Mouse (Mus musculus): Measurements from ENCODE around the gene Id1.

Gene Id1

DNA sequence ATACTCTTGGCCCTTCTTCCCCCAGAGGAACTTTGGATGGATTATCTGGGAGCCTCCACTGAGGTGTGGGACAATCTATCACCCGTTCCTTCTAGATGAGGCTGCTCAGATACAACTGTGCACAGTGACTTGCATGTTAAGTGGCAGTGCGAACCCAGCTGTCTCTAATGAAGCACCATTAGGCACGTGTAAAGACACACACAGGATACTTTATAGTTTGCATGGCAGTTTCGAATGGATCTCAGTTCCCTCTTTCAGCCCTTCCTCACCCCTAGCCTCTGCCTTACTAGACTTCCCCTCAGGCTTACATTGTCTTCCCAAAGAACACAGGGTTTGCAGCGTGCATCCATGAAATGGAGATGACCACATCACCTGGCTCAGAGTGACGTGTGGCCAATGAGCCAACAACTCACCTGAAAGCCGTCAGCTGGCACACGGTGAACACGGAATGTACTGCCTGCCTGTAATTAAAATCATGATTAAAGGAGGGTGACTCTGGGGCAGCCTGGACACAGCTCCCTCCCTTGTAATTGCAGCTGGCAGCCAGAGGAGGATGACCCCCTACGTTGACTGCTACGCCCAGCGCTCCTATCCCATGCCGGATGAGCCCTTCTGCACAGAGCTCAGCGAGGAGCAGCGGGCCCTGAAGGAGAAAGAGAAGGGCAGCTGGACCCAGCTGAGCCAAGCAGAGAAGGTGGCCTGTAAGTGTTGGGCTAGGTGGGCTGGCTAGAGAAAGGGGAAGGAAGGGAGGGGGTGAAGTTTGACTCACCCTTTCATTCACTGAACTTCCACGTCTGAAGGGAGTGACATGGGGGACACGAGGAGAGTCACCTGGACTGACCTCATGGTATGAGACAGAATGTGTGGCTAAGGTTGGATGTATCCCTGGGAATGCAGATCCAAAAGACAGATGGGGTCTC, 20.7 kb downstream of the Id1 start:
- no peak for DNase-seq

DNA sequence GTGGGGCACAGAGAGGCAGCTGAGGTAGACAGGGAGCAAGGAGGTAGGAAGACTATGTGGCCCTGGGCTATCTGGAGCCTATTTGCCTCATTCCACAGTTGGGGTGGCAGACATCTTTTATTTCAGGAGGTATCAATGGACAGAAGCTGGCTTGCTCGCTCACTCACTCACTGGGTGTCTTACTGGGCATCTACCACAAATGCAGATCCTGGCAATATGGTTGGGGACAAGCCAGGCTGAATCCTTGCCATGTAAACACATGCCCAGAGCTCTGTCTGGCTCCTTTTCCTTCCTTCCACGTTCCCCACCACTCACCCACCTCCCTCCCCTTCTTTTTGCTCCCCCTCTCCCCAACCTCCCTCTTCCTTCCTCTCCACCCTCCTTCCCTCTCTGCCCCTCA, 21.4 kb downstream of the Id1 start:
- peak; percentile 55 for DNase-seq

DNA sequence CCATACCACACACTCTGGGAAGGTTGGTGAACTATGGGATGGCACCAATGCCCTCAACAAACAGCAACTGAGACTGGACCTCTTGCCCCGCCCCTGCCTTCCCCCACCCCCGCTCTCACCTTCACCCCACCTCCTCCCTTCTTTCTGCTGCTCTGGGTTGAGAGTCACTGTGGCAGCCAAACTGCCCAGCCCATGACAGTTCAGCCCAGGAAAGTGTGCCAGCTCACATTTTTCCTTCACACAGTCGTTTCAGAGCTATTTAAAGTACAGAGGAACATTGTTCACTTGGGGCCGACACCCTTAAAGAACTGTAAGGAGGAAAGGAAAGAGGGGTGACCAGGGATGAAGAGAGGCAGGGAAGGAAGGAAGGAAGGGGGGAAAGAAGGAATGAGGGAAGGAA, 22.3 kb downstream of the Id1 start:
- DNase-seq = no peak

DNA sequence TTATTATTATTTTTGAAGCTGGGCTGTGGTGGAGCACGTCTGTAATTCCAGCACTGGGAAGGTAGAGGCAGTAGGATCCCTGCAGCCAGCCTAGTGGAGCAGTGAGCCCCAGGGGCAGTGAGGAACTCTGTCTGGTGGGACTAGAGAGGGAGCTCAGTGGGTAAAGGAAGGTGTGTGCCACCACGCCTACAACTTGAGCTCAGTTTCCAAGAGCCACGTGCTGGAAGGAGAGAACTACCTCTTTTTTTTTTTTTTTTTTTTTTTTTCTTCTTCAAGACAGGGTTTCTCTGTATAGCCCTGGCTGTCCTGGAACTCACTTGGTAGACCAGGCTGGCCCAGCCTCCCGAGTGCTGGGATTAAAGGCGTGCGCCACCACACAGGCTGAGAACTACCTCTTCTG, 27.3 kb downstream of the Id1 start:
- DNase-seq = no peak

DNA sequence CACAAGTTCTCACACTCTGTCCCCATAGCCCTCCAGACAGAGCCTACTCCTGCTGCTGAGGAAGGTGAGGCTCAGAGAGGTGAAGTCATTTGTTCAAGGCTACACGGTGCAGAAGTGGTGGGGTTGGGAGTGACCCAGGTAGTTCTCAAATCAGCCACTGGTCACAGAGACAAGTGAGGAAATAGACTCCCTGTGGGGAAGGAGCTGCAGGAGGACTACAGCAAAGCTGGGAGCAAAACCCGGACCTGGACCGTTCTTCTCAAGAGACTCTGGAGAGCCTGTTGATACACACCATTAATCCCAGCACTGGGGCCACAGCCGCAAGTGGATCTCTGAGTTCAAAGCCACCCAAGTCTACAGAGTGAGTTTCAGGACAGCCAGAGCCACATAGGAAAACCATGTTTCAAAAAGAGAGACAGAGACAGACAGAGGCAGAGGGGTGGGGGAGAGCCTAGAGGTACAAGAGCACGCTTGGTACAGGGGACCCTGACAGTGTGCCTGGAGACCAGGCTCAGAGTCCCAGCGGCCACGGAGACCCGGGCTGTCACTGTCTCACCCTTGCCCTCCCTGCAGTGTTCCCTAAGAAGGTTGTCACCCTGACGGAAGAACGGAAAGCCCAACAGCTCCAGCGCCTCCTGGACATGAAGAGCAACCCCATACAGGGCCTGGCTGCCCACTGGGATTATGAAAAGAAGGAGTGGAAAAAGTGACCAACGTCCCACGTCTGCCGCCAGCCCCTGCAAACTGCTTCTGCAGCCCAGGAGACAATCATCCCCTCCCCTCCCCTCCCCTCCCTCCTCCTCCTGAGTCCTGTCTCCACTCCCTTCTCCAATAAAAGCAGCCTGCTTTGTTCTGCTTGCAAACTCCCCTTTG, 28.4 kb downstream of the Id1 start:
- no peak for DNase-seq

DNA sequence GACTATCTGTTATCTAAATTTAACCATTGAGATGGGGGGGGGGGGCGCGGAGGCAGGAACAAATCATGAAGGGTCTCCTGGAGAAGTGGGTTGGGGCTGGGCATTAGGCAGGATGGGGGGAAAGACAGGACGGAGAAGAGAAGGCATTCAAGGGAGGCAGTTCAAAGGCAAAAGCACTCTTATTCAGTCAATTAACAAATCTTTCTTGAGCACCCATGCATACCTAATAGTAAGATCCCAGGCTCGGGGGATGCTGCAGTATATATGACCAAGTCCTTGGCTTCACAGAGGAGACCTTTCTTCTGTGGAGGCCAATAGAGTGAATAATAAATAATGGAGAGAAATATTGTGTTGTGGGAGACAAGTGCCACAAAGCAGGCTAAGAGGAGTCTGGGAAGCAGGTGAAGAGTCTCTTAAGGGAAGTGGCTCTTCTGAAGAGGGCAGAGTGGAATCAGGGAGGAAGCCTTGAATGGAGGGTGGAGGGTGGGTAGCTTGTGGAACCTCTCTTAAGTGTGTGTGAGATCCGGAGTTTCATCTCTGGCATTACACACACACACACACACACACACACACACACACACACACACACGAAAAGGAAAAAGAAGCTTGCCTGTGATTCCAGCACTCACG, 29.1 kb downstream of the Id1 start:
- DNase-seq = no peak

DNA sequence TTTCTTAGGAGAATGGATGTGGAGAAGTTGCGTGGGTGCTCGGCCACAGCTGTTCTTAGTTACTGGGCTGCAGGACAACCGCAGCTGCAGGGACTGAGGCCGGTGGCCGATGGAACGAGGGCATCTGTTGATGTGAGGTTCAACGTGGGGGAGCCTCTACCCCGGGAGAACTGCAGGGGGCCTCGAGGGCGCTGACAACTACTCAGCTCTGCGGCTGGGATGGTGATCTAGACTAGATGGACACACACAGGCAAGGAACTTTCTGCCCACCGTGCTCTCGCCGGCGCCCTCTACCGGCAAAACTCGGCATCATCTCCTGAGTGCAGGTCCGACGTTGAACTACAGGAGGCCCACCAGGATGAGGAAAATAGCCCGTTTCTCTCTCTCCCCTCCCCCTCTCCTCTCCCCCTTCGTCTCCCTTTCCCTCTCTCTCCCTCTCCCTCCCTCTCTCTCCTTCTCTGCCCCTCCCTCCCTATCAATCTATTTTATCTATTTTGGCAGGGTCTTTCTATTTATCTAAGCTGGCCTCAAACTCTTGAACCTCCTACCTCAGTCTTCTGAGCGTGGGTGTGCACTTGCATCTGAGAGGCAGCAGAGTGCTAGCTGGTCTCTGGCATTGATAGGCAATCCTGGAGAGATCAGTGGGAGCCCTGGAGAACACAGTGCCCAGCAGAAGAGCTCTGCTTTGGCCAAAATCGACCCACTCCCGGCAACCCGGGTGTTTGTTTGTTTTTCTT, 30.5 kb downstream of the Id1 start:
- DNase-seq = peak; percentile 81

DNA sequence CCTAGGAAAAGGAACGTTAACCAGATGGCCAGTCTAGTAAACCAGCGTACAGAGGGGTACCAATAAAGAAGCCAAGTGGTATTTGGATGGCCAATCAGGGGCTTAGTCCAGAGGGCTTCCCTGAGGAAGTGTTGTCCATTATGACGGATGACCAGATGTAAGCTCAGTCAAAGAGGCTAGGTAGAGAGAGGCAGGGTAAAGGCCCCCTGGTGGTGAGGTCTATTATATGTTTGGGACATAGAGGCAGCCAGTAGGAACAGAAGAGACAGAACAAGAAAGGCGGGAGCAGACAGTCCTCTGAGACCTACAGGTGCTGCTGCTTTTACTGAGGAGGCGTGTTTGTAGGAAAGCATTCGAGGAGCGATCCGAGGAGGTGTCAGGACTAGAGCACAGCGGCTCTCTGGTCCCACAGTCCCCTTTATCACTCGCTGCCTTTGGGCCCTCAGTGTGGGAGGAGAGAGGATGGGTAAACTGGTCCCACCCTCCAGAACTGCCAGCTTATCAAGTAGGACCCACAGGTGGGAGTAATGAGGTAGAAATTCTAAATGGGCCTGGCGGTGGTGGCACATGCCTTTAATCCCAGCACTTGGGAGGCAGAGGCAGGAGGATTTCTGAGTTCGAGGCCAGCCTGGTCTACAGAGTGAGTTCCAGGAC, 31.7 kb downstream of the Id1 start:
- peak; percentile 39 for DNase-seq

DNA sequence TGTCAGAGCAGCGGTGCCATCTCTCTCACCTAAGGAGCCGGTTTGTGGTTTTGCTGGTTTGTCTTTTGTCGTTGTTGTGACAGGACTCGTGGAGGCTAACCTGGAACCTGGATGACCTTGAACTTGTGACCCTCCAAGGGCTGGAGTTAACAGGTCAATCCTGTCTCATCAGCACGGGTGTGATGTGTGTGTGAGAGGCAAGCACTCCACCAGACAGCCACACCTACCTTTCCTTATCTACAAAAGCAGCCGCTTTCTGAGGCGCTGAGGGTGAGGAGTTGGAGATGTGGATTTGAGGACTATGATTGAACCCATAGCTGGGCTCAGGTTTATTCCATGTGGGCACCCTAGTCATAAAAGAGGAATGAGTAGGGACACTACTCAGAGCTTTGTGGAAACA, 33.6 kb downstream of the Id1 start:
- DNase-seq = no peak

DNA sequence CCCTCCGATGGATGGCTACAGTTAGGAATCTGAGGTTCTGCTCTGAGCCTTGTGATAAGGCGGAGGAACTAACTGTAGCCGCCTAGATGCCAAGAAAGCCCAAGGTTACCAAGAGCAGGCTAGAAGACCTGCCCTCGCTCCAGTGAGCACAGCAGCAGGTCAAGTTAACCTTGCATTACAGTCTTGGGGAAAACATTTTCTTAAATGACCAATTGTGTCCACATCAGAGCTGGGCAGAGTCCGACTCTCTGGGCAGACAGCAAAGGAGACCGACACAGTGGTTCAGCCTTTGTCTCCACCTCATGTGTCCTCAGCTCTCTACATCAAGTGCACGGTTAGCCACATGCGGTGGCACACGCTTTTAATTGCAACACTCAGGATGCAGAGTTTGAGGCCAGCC, 35.5 kb downstream of the Id1 start:
- DNase-seq = no peak

DNA sequence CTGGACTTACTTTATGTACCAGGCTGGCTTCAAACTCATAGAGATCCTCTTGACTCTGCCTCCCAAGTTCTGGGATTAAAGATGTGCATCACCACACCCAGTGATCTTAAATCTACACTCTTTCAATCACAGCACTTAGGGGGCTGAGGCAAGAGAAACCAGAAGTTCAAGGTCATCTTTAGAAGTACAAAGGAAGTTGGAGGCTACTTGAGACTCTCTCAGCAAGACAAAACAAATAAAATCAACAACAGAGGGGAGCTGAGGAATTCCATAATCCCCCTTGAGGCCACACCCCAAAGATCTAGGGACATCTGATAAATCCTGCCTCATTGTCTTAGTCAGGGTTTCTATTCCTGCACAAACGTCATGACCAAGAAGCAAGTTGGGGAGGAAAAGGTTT, 36.2 kb downstream of the Id1 start:
- no peak for DNase-seq

DNA sequence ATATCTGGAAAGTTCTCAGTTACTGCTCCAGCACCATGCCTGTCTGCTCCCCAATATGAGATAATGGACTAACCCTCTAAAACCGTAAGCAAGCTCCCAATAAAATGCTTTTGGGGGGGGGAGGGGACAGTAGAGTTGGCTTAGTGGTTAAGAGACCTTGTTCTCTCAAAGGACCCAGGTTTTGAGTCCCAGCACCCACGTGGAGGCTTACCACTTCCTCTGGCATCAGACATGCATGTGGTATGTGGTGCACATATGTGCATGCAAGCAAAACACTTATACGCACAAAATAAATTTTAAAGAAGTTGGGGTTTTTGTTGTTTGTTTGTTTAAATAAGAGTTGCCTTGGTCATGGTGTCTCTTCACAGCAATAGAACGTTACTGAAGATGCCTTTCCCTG, 39.3 kb downstream of the Id1 start:
- no peak for DNase-seq

DNA sequence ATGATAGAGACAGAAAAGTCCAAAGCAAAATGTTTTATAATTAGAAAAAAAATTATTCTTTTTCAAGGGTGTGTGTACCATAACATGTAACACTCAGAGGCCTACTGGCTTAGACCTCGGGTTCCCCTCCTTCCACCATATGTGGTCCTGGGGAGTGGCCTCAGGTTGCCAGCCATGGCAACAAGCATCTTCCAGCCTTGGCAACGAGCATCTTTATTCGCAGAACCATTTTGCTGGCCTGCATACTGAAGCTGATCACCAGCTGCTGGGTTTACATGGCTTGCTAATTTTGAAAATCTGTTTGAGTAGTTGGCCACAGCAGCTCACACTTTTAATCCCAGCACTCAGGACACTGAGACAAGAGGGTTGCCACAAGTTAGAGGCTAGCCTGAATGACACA, 40.0 kb downstream of the Id1 start:
- DNase-seq = no peak

DNA sequence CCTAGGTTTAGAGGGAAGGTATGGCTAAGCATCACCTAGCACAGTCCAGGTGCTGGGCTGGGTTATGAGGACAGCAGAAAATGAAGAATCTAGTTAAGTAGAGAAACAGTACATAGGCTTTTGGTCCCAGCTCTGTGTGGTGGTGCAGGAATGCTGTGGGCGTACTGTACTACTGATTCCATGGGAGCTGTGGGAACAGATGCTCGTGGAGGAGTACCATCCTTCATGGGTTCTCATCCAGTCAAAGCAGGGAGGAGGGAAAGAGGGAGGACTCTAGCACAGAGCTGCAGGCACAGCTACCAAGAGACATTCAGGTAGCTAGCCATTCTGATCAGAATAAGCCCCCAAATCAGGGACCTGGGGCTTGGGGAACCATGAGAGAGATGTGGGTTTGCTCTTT, 40.4 kb downstream of the Id1 start:
- no peak for DNase-seq

DNA sequence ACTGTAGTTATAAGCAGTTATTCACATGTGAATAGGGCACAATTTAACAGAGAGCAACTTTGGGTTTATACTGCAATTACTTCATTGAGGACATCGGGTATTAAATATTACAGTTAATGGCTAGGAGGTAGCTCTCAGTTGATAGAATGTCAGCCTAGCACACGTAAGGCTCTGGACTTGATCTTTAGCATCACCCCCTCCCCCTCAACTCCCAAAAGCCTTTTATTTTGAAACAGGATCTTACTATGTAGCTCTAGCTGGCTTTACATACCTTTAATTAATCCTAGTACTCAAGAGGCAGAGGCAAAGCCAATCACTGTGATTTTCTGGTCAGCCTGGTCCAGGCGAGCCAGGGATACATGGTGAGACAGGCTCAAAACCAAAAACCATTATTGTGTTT, 41.0 kb downstream of the Id1 start:
- no peak for DNase-seq

DNA sequence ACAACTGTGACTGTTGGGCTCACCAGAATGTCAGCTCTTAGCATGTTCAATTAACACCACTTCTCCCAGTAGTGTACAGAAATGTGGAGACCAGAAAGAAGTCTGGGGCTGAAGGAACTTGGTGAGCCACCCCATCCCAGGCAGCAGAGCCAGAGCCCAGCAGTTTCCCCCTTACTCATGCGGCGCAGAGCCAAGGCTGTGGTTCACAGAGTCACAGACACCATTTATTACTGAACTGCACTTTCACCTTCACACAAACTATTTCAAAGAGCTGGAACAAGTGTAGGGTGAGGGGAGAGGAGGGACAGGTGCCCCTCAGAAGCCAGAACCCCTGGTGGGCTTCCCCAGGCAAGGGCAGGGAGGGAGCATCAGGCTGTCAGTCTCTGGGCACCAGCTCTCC, 44.4 kb downstream of the Id1 start:
- DNase-seq = no peak

DNA sequence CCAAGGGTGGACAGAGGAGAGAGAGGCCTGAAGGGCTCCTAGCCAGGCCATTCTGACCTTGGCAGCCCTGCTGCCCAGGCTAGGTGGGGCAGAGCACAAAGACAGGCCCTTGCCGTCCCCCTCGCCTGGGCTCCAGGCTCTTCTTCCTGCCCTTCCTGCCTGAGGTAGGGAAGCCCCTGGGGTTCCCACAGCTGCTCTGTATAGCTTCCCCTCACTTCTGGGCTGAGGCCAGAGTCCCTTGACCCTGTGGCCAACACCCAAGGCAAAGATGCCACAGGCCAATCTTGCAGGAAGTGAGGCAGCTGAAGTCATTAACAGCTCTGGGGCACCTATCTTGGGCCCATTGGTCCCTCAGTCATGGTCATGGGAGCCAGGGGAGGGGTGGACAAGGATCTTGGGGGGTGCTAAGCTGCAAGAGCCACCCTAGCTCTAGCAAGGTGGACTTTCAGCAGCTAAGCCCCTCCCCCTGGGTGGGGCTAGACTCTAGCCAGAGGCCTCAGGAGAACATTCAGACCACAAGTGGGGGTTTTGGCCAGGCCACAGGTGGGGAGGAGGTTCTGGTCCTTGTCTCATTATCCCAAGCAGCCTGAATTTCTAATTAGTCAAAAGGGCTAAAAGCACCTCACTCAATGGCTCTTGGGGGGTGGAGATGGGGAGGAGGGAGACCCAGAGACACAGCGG, 45.1 kb downstream of the Id1 start:
- no peak for DNase-seq

DNA sequence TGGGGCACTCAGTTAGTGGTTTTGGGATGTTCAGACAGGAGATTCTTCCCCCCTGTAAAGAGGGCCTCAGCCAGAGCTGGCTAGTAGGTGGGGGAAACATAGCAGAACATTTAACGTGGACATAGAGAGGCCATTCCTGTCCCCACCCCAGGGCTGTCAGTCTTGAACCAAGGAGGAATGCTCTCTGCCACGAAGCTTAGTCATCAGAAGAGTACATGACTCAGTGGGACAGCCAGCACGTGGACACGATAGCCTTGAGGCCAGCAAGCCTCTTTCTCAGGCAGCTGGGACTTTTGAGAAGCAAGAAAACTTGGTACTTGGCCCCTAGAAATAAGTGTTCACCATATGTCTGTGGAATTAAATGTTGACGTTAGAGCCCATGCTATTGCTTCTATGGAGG, 46.6 kb downstream of the Id1 start:
- DNase-seq = no peak

DNA sequence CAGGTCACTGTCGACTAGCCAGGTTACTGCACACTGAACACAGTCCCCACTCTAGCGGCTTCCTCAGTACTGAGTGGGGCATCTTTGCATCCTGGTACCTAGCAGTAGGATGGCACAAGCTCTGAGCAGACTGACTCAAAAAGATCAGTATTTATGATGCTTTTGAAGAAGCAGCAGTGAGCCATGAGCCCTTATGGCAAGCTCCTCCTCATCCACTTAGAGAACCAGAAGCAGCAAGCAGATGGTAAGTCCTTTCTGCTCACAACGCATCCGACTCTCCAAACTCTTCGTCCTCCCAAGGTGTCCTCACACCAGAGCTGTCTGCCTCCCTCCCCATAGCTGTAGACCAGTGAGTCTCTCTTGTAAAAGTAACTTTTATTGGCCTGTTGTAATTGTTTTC, 47.2 kb downstream of the Id1 start:
- no peak for DNase-seq

DNA sequence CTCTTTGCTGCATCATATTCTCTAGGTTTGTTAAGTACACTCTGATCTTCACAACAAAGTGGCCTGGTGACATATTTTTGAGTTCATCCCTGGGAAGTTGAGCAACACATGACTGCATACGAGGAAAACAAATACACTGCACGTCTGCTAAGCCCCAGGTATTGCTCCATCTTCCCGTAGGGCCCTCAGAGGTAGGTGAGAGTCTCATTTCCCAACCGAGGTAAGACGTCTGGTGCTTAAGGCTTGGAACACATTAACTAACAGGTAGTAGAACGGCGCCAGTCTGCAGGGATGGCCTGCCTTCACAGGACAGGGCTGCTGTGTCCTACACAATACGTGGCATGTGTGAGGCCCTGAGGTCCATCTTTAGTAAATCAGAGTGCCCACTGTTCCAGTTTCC, 48.6 kb downstream of the Id1 start:
- DNase-seq = no peak

DNA sequence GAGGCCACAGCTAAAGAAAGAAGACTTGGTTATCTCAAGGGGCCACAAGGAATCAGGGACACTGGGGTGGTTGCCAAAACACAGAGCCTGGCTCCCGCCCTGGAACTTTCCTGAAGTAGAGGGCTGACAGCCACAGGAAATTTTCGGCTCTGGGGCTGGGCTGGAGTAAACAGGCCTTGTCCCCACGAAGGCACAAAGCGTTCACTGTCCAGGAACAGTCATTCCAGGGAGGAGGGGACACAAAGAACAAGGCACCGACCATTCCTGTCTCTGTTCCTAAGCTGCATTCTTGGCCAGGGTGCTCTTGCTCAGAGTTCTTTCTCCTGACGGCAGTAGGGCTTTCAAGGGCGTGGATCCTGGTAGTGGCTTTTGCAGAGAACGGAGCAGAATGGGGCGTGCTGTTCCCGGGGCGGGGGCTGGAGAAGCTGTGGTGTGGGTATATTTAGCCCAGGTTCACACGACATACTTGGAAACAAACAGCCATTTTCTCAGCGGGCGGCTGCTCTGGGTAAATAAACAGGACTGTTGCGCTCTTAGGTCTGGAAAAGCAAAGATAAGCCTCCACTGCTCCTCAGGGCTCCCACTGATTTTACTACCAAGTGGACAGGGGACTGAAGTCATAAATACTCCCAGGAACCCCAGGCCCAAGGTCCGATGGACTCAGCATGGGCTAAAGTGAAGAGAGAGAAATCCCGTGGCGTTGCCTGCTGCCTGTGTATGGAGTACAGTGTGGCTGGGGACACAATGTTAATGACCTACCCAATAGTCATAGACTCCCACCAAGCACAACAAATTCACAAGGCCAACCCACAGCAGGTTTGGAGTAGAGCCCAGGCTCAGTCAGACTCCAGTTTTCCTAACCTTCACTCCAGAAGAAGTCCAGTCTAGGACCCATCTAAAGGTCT, 49.6 kb downstream of the Id1 start:
- DNase-seq = peak; percentile 72
